Mouse (Mus musculus) cortical plate, adult 2 months (tissue): ENCODE data around the gene Ripor3. TPM values are rescaled to one million over a fixed set of nuclear protein-coding genes. Genes with fewer than 3 reads are reported as not detected.

ENCODE experiments used
- H3K27ac ChIP-seq: fragments of 200-500 bp; 2 replicates; pipeline ENCODE4 v1.5.1; 2012; ENCODE audit warnings: low read length, control low read depth, inconsistent platforms; ENCODE audit not compliant: insufficient read depth
- H3K4me1 ChIP-seq: fragments of 200-500 bp; 2 replicates; pipeline ENCODE4 v1.6.1; 2011; ENCODE audit warnings: low read length; ENCODE audit not compliant: control insufficient read depth, insufficient read depth
- H3K4me3 ChIP-seq: fragments of 200-500 bp; 2 replicates; pipeline ENCODE4 v1.5.1; 2011; ENCODE audit warnings: mild to moderate bottlenecking, low read length, control low read depth; ENCODE audit not compliant: insufficient read depth
- CTCF ChIP-seq: fragments of 200-500 bp; IDR thresholded peaks from 2 replicates; pipeline ENCODE4 v1.5.1; 2011; ENCODE audit warnings: mild to moderate bottlenecking, control low read depth, low read length; ENCODE audit not compliant: insufficient read depth; ENCODE audit errors: extremely low read depth
- POLR2A ChIP-seq: fragments of 200-500 bp; IDR thresholded peaks from 2 replicates; pipeline ENCODE4 v1.6.1; 2011; ENCODE audit warnings: mild to moderate bottlenecking, low read length, control low read depth; ENCODE audit not compliant: insufficient read depth; ENCODE audit errors: extremely low read depth
- polyA plus RNA-seq: library from polyadenylated mRNA; depleted of rRNA; stranded (reverse); fragments of >200 nt; gene quantifications from 2 replicates; pipeline ENCODE4 v1.2.3, GENCODE M21; 2012

The Ripor3 gene
- polyA plus RNA-seq, 1 experiment = 0.50 TPM

- no peaks in the 10 kb centered on the region for H3K4me1 ChIP-seq
- no peak overlapping the region for H3K27ac ChIP-seq
- no peak for TF ChIP-seq POLR2A
- no peak overlapping the region for H3K4me3 ChIP-seq
Observed at GRCm38 (mm10) chr2:168050000-168050942, 39.9 kb upstream of the Ripor3 start.

- Histone ChIP-seq H3K4me3 (no peak overlapping the region), H3K4me1 (no peaks in the 10 kb centered on the region), H3K27ac (no peak overlapping the region)
- TF ChIP-seq POLR2A (no peak), CTCF (no peak)
Observed at GRCm38 (mm10) chr2:168049002-168049635, 38.7 kb upstream of the Ripor3 start.

- no peak overlapping the region for H3K4me3 ChIP-seq
- no peak for TF ChIP-seq CTCF
- H3K27ac ChIP-seq = no peak overlapping the region
- H3K4me1 ChIP-seq = no peaks in the 10 kb centered on the region
Observed at GRCm38 (mm10) chr2:168046467-168046866, 36.0 kb upstream of the Ripor3 start.

DNA sequence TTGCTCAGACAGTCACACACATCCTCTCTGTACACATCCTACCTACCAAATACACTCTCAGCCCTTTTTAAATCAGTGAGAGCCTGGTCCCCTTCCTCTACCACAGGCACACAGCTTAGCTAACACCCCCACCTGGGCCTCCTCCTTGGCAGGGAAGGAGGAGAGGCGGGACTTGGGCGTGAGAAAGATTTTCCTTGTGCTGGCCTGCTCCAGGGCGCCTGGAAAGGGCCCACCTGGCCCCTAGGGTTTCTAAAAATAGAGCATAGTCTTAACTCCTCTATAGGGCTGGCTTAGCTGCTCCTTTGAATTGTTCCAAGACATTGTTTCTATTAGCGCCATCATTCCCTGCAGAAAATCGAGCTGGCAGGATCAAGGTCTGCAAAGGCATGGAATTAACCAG lies 35.4 kb upstream of the Ripor3 start:
- H3K27ac ChIP-seq = no peak overlapping the region
- TF ChIP-seq POLR2A = no peak
- TF ChIP-seq CTCF = no peak
- no peaks in the 10 kb centered on the region for H3K4me1 ChIP-seq
- H3K4me3 ChIP-seq = no peak overlapping the region

- no peak for TF ChIP-seq POLR2A
- no peak for TF ChIP-seq CTCF
- H3K27ac ChIP-seq = no peak overlapping the region
- no peak overlapping the region for H3K4me3 ChIP-seq
- no peaks in the 10 kb centered on the region for H3K4me1 ChIP-seq
Observed at GRCm38 (mm10) chr2:168045357-168045756, 34.9 kb upstream of the Ripor3 start.

- no peak overlapping the region for H3K27ac ChIP-seq
- TF ChIP-seq POLR2A (no peak), CTCF (no peak)
- no peaks in the 10 kb centered on the region for H3K4me1 ChIP-seq
- H3K4me3 ChIP-seq = no peak overlapping the region
Observed at GRCm38 (mm10) chr2:168044681-168045287, 34.4 kb upstream of the Ripor3 start.

- Histone ChIP-seq H3K4me3 (no peak overlapping the region), H3K27ac (no peak overlapping the region), H3K4me1 (no peaks in the 10 kb centered on the region)
- no peak for TF ChIP-seq CTCF
- TF ChIP-seq POLR2A = no peak
Observed at GRCm38 (mm10) chr2:168042019-168042418, 31.6 kb upstream of the Ripor3 start.

GRCm38 (mm10) chr2:168040751-168041150 lies 30.3 kb upstream of the Ripor3 start:
- Histone ChIP-seq H3K4me1 (no peaks in the 10 kb centered on the region), H3K4me3 (no peak overlapping the region), H3K27ac (no peak overlapping the region)
- no peak for TF ChIP-seq POLR2A
- TF ChIP-seq CTCF = no peak

- no peak overlapping the region for H3K27ac ChIP-seq
Observed at GRCm38 (mm10) chr2:168037063-168037462, 26.6 kb upstream of the Ripor3 start.

GRCm38 (mm10) chr2:168035907-168036306 lies 25.5 kb upstream of the Ripor3 start:
- Histone ChIP-seq H3K4me3 (no peak overlapping the region), H3K27ac (no peak overlapping the region), H3K4me1 (no peaks in the 10 kb centered on the region)
- TF ChIP-seq POLR2A (no peak), CTCF (no peak)

More at GRCm38 (mm10) chr2:168037063-168037462, 26.6 kb upstream of the Ripor3 start:
- H3K4me1 ChIP-seq = no peaks in the 10 kb centered on the region
- H3K4me3 ChIP-seq = no peak overlapping the region
- no peak for TF ChIP-seq CTCF
